Mouse (Mus musculus): ENCODE results near the gene Scamp1. TPM values are rescaled to one million over a fixed set of nuclear protein-coding genes. Genes with fewer than 3 reads are reported as not detected.

The Scamp1 gene
- total RNA-seq, 2 experiments from 2014 or later, result 7.3 to 14.4 TPM

GRCm38 (mm10) chr13:94152836-94153235 is 132.8 kb downstream of the Scamp1 start:
- no peak for ATAC-seq (ENCODE audit: poor library complexity, severe bottlenecking)

Other genes starting within 250 kb of the Scamp1 start
- 2.4 and 2.7 TPM in 2 replicates for gene Lhfpl2, start 228.1 kb downstream of the Scamp1 start, total RNA-seq (2015)
- gene Lhfpl2, start 228.1 kb downstream of the Scamp1 start, total RNA-seq (2017), result 2.9 and 3.9 TPM in 2 replicates
- 47.0 and 50.7 TPM in 2 replicates for gene Ap3b1, start 73.1 kb upstream of the Scamp1 start, total RNA-seq (2015)
- gene Ap3b1, start 73.1 kb upstream of the Scamp1 start, total RNA-seq (2017), result 103 and 113 TPM in 2 replicates

All from megakaryocyte, adult 5-6 weeks (primary cell).